Mouse (Mus musculus) heart, embryonic 14.5 days (tissue): ENCODE data around the gene Timm8a2. TPM values are rescaled to one million over a fixed set of nuclear protein-coding genes. Genes with fewer than 3 reads are reported as not detected.

ENCODE experiments used
- ATAC-seq: fragments of 200-750 bp; cut with Nextera tagmentation; 2 replicates; pipeline ENCODE4 v1.8.0; 2017; ENCODE audit warnings: low read depth, moderate TSS enrichment; ENCODE audit not compliant: insufficient number of reproducible peaks, insufficient read depth, low FRiP score
- H3K27ac ChIP-seq, 2 experiments: fragments of 200-500 bp in 1 of 2; fragments of 300-500 bp in 1 of 2; sonication (generic) in 1 of 2; replicated peaks in 1 of 2; 2 replicates each; pipeline ENCODE4 v1.5.1; 2012 to 2014; ENCODE audit warnings: low read depth in 2 of 2, low read length in 2 of 2, control low read depth in 1 of 2, mild to moderate bottlenecking in 1 of 2, mixed read lengths in 1 of 2; ENCODE audit not compliant: control insufficient read depth in 1 of 2, insufficient read depth in 1 of 2
- H3K27me3 ChIP-seq: fragments of 300-500 bp; sonication (generic); 2 replicates; pipeline ENCODE4 v1.6.1; 2014; ENCODE audit warnings: mild to moderate bottlenecking, low read length, control low read depth; ENCODE audit not compliant: control insufficient read depth, insufficient read depth
- H3K36me3 ChIP-seq: fragments of 300-500 bp; sonication (generic); 2 replicates; pipeline ENCODE4 v1.6.1; 2014; ENCODE audit warnings: mild to moderate bottlenecking, control low read depth, low read length, mixed read lengths; ENCODE audit not compliant: control insufficient read depth, insufficient read depth
- H3K4me1 ChIP-seq, 2 experiments: fragments of 200-500 bp in 1 of 2; fragments of 300-500 bp in 1 of 2; sonication (generic) in 1 of 2; 2 replicates each; pipeline ENCODE4 v1.6.1; 2012 to 2014; ENCODE audit warnings: low read length in 2 of 2, control low read depth in 1 of 2, mixed read lengths in 1 of 2; ENCODE audit not compliant: control insufficient read depth in 2 of 2, insufficient read depth in 2 of 2
- H3K4me2 ChIP-seq: fragments of 300-500 bp; sonication (generic); 2 replicates; pipeline ENCODE4 v1.6.1; 2014; ENCODE audit warnings: mild to moderate bottlenecking, low read length
- H3K4me3 ChIP-seq, 2 experiments: fragments of 200-500 bp in 1 of 2; fragments of 300-500 bp in 1 of 2; sonication (generic) in 1 of 2; 2 replicates each; pipeline ENCODE4 v1.5.1; 2012 to 2014; ENCODE audit warnings: low read length in 2 of 2, mild to moderate bottlenecking in 2 of 2, control low read depth in 1 of 2, low read depth in 1 of 2, moderate library complexity in 1 of 2; ENCODE audit not compliant: control insufficient read depth in 1 of 2, insufficient read depth in 1 of 2
- H3K9ac ChIP-seq: fragments of 300-500 bp; sonication (generic); 2 replicates; pipeline ENCODE4 v1.6.1; 2014; ENCODE audit warnings: mild to moderate bottlenecking, low read length
- H3K9me3 ChIP-seq: fragments of 300-500 bp; sonication (generic); 2 replicates; pipeline ENCODE4 v1.6.1; 2016; ENCODE audit warnings: low read length, control low read depth; ENCODE audit not compliant: control insufficient read depth
- WGBS: fragments of 180-500 bp; shearing (Covaris S2); extraction: QIAGEN DNeasy Blood & Tissue Kit; methylation state at CpG from one replicate; pipeline ENCODE4 v1.1.7; 2014; 5-methylcytosine and 5-hydroxymethylcytosine counted together
- polyA plus RNA-seq: library from polyadenylated mRNA; unstranded; fragments of >200 nt; fragmentation: Nextera tagmentation; extraction: Ambion mirVana; gene quantifications from 2 replicates; pipeline ENCODE4 v1.2.1, GENCODE M21; 2014

Gene Timm8a2
- polyA plus RNA-seq, 1 experiment from 2014 or later = not detected

- no peak for ATAC-seq
- Histone ChIP-seq H3K4me3 (no peak overlapping the region), H3K36me3 (peaks cover 8% of the 10 kb centered on the region), H3K9ac (no peak overlapping the region), H3K27ac (no peak overlapping the region), H3K4me1 (peaks cover 17 to 25% of the 10 kb centered on the region in 2 experiments), H3K27me3 (no peaks in the 10 kb centered on the region), H3K9me3 (no peaks in the 10 kb centered on the region), H3K4me2 (no peak overlapping the region)
- WGBS = 88% methylated on average over 8 of the region's 8 CpGs
Observed at GRCm38 (mm10) chr14:122011768-122012167, 22.7 kb upstream of the Timm8a2 start.

GRCm38 (mm10) chr14:122012193-122012592 lies 22.3 kb upstream of the Timm8a2 start:
- Histone ChIP-seq H3K4me3 (no peak overlapping the region), H3K27ac (no peak overlapping the region), H3K27me3 (no peaks in the 10 kb centered on the region), H3K4me1 (peaks cover 19 to 29% of the 10 kb centered on the region in 2 experiments), H3K36me3 (peaks cover 8% of the 10 kb centered on the region), H3K4me2 (no peak overlapping the region), H3K9me3 (no peaks in the 10 kb centered on the region), H3K9ac (no peak overlapping the region)
- 48% methylated on average over 5 of the region's 5 CpGs for WGBS
- no peak for ATAC-seq

- ATAC-seq = no peak
- H3K4me2 ChIP-seq = no peak overlapping the region
- 71% methylated on average over 13 of the region's 13 CpGs for WGBS
- no peak overlapping the region for H3K27ac ChIP-seq
- peaks cover 19 to 33% of the 10 kb centered on the region in 2 experiments for H3K4me1 ChIP-seq
- H3K4me3 ChIP-seq = no peak overlapping the region
- H3K27me3 ChIP-seq = no peaks in the 10 kb centered on the region
- H3K9me3 ChIP-seq = no peaks in the 10 kb centered on the region
- no peak overlapping the region for H3K9ac ChIP-seq
- peaks cover 8% of the 10 kb centered on the region for H3K36me3 ChIP-seq
Observed at GRCm38 (mm10) chr14:122012814-122013213, 21.7 kb upstream of the Timm8a2 start.

- Histone ChIP-seq H3K4me3 (no peak overlapping the region), H3K4me1 (peaks cover 19 to 33% of the 10 kb centered on the region in 2 experiments), H3K9me3 (no peaks in the 10 kb centered on the region), H3K27ac (no peak overlapping the region), H3K9ac (no peak overlapping the region), H3K27me3 (no peaks in the 10 kb centered on the region), H3K36me3 (peaks cover 8% of the 10 kb centered on the region), H3K4me2 (no peak overlapping the region)
- ATAC-seq = no peak
- 77% methylated on average over 14 of the region's 14 CpGs for WGBS
Observed at GRCm38 (mm10) chr14:122013417-122013951, 21.0 kb upstream of the Timm8a2 start.

- Histone ChIP-seq H3K4me1 (peaks cover 23 to 41% of the 10 kb centered on the region in 2 experiments), H3K9ac (no peak overlapping the region), H3K27me3 (no peaks in the 10 kb centered on the region), H3K4me2 (no peak overlapping the region), H3K36me3 (peaks cover 9% of the 10 kb centered on the region), H3K4me3 (no peak overlapping the region), H3K27ac (no peak overlapping the region), H3K9me3 (no peaks in the 10 kb centered on the region)
- 80% methylated on average over 2 of the region's 2 CpGs for WGBS
- no peak for ATAC-seq
Observed at GRCm38 (mm10) chr14:122017958-122018357, 16.5 kb upstream of the Timm8a2 start.

GRCm38 (mm10) chr14:122019389-122019788 lies 15.1 kb upstream of the Timm8a2 start:
- 81% methylated on average over 2 of the region's 2 CpGs for WGBS
- Histone ChIP-seq H3K27me3 (no peaks in the 10 kb centered on the region), H3K27ac (no peak overlapping the region), H3K4me3 (no peak overlapping the region), H3K4me1 (peaks cover 23 to 41% of the 10 kb centered on the region in 2 experiments), H3K36me3 (peaks cover 12% of the 10 kb centered on the region), H3K9ac (no peak overlapping the region), H3K4me2 (no peak overlapping the region), H3K9me3 (no peaks in the 10 kb centered on the region)
- ATAC-seq = no peak

- H3K4me1 ChIP-seq = peaks cover 16 to 32% of the 10 kb centered on the region in 2 experiments
- no peaks in the 10 kb centered on the region for H3K27me3 ChIP-seq
- no peak overlapping the region for H3K4me2 ChIP-seq
- no peak overlapping the region for H3K9ac ChIP-seq
- H3K9me3 ChIP-seq = no peaks in the 10 kb centered on the region
- H3K27ac ChIP-seq = no peak overlapping the region
- ATAC-seq = no peak
- 86% methylated on average over 6 of the region's 6 CpGs for WGBS
- peaks cover 12% of the 10 kb centered on the region for H3K36me3 ChIP-seq
- H3K4me3 ChIP-seq = no peak overlapping the region
Observed at GRCm38 (mm10) chr14:122020567-122020966, 13.9 kb upstream of the Timm8a2 start.

- ATAC-seq = no peak
- H3K27me3 ChIP-seq = no peaks in the 10 kb centered on the region
- H3K36me3 ChIP-seq = peaks cover 12% of the 10 kb centered on the region
- H3K4me2 ChIP-seq = no peak overlapping the region
- no peak overlapping the region for H3K27ac ChIP-seq
- no peak overlapping the region for H3K4me3 ChIP-seq
- no peak overlapping the region for H3K9ac ChIP-seq
- WGBS = 93% methylated on average over 1 of the region's 1 CpGs
- peaks cover 10 to 19% of the 10 kb centered on the region in 2 experiments for H3K4me1 ChIP-seq
- no peaks in the 10 kb centered on the region for H3K9me3 ChIP-seq
Observed at GRCm38 (mm10) chr14:122023054-122023453, 11.4 kb upstream of the Timm8a2 start.
